20 mouse cellular contexts compared by ENCODE assay signal in the genomic region with DNA sequence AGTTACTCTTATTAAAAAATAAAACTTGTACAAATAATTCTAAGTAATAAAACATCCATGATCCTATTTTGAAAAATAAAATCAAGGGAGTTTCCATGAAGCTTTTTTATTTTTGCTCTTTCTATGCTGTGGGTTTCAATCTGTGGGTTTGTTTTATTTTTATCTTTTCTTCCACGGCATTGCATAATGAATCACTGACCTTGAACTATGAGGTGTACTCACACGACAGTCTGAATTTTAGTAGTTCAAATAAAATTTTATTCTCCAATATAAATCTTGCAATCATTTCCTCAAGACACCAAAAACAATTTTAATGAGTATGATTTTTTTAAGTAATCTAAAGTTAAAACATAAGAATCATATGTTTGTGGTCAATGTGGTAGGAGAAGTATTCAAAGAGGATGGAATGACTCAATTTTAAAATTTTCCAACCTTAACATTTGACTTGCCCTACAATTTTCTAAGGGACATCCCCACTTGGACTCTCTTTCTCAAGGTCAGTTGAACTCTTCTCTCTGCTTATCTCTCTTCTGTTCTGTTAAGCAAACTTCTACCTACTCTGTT.
"Had no signal": no experiment of that assay in that cellular context is flagged by ENCODE, and none has a peak within 500 bp of the region (broad histone marks: within the 10 kb centered on the region; RNA-seq: fewer than 3 reads in every experiment).

No protein-coding gene starts in this region.

- H3K4me2 ChIP-seq: kidney, embryonic 15.5 days; liver, embryonic 11.5 days; liver, embryonic 15.5 days; lung, embryonic 15.5 days; midbrain, embryonic 12.5 days; midbrain, embryonic 15.5 days; neural tube, embryonic 13.5 days; stomach, embryonic 15.5 days had no signal

- H3K27ac ChIP-seq: kidney, embryonic 15.5 days; left cerebral cortex, adult 2 months; liver, embryonic 15.5 days; lung, embryonic 15.5 days; midbrain, embryonic 12.5 days; midbrain, embryonic 15.5 days; neural tube, embryonic 13.5 days; stomach, embryonic 15.5 days had no signal

- DNase-seq: kidney, adult 18-20 months; kidney, postnatal 10 days; kidney, postnatal 36 days; layer of hippocampus, postnatal 36 days; lung, adult 18-20 months; lung, postnatal 10 days; lung, postnatal 36 days; retina, postnatal 1 day; right cerebral cortex, postnatal 25 days; spleen, adult 18-20 months; thymus, postnatal 25 days had no signal

- H3K27me3 ChIP-seq: kidney, embryonic 15.5 days; liver, embryonic 15.5 days; lung, embryonic 15.5 days; midbrain, embryonic 12.5 days; midbrain, embryonic 15.5 days; neural tube, embryonic 13.5 days; stomach, embryonic 15.5 days had no signal

- H3K4me3 ChIP-seq: kidney, embryonic 15.5 days; left cerebral cortex, adult 2 months; liver, embryonic 15.5 days; lung, embryonic 15.5 days; midbrain, embryonic 12.5 days; midbrain, embryonic 15.5 days; neural tube, embryonic 13.5 days; stomach, embryonic 15.5 days had no signal

- H3K9me3 ChIP-seq: kidney, embryonic 15.5 days; liver, embryonic 15.5 days; lung, embryonic 15.5 days; midbrain, embryonic 12.5 days; midbrain, embryonic 15.5 days; neural tube, embryonic 13.5 days; stomach, embryonic 15.5 days had no signal

- H3K36me3 ChIP-seq: liver, embryonic 15.5 days; midbrain, embryonic 12.5 days; midbrain, embryonic 15.5 days; neural tube, embryonic 13.5 days; stomach, embryonic 15.5 days had no signal

- H3K4me1 ChIP-seq: kidney, embryonic 15.5 days; liver, embryonic 15.5 days; lung, embryonic 15.5 days; midbrain, embryonic 12.5 days; midbrain, embryonic 15.5 days; neural tube, embryonic 13.5 days; stomach, embryonic 15.5 days had no signal

- H3K9ac ChIP-seq: kidney, embryonic 15.5 days; liver, embryonic 15.5 days; lung, embryonic 15.5 days; midbrain, embryonic 12.5 days; midbrain, embryonic 15.5 days; neural tube, embryonic 13.5 days; stomach, embryonic 15.5 days had no signal
